ENCODE assay signal across 29 mouse cellular contexts in genomic region chr9:89953596-89954215, GRCm38 (mm10). TPM values are rescaled to one million over a fixed set of nuclear protein-coding genes. Genes with fewer than 3 reads are reported as not detected.
A peak's percentile ranks its signal among the peaks of the same experiment; 100 is the strongest.
DNase-seq lines count a peak whose midpoint lies in the region; ATAC-seq lines count a peak whose summit lies in the region.
"Had no signal": no experiment of that assay in that cellular context is flagged by ENCODE, and none has a peak within 500 bp of the region (broad histone marks: within the 10 kb centered on the region; RNA-seq: fewer than 3 reads in every experiment).

No protein-coding gene starts in this region.

- peak; percentile 71 for DNase-seq in heart, embryonic 10.5 days (ENCODE audit: low spot score)
- DNase-seq in heart, postnatal 10 days, result no peak
- DNase-seq in layer of hippocampus, adult 9-11 months, result peak; percentile 0
- DNase-seq in layer of hippocampus, adult 9-10 months (ENCODE audit: low spot score), result no peak
- peak; percentile 15 to 53 for DNase-seq in urinary bladder, postnatal 4 days (ENCODE audit: low spot score in 2 of 2)
- no peak for DNase-seq in urinary bladder, postnatal 14 days (ENCODE audit: low spot score)
- DNase-seq: adrenal gland, postnatal 25 days; cerebellum, adult 11-12 months; cerebellum, adult 9-11 months; embryo, embryonic 11 days; gastrocnemius, postnatal 25 days; heart, adult 2 months; heart, postnatal 14 days; kidney, adult 11 months; lung, embryonic 14.5 days; lung, postnatal 14 days; midbrain, embryonic 14.5 days; right cerebral cortex, adult 18-20 months; spleen, adult 18-20 months; thymus, postnatal 4 days had no signal

- no peak for ATAC-seq in erythroid progenitor cell, adult 5-6 weeks (replicated peaks; ENCODE audit: low FRiP score, poor library complexity, severe bottlenecking)
- ATAC-seq: CD4-positive, CD25-positive, alpha-beta regulatory T cell, adult 4 months; forebrain, embryonic 13.5 days had no signal

- H3K36me3 ChIP-seq in heart, embryonic 10.5 days, result no peaks in the 10 kb centered on the region
- H3K36me3 ChIP-seq: embryonic facial prominence, embryonic 13.5 days; heart, embryonic 13.5 days; hindbrain, embryonic 13.5 days; limb, embryonic 13.5 days had no signal

- no peaks in the 10 kb centered on the region for H3K9me3 ChIP-seq in heart, embryonic 10.5 days
- H3K9me3 ChIP-seq: embryonic facial prominence, embryonic 13.5 days; forebrain, embryonic 13.5 days; heart, embryonic 13.5 days; hindbrain, embryonic 13.5 days; limb, embryonic 13.5 days had no signal

- no peaks in the 10 kb centered on the region for H3K27me3 ChIP-seq in heart, embryonic 10.5 days (ENCODE audit: insufficient read depth, poor library complexity, severe bottlenecking)
- H3K27me3 ChIP-seq: embryonic facial prominence, embryonic 13.5 days; forebrain, embryonic 13.5 days; heart, embryonic 13.5 days; hindbrain, embryonic 13.5 days; limb, embryonic 13.5 days had no signal

- intact Hi-C loops in heart, postnatal 10 days (cut with DNase I), result no loop called here

- H3K4me1 ChIP-seq in heart, embryonic 10.5 days, result peaks cover 13% of the 10 kb centered on the region
- H3K4me1 ChIP-seq: embryonic facial prominence, embryonic 13.5 days; forebrain, embryonic 13.5 days; hindbrain, embryonic 13.5 days; limb, embryonic 13.5 days had no signal

- no peak overlapping the region for H3K27ac ChIP-seq in heart, embryonic 10.5 days
- H3K27ac ChIP-seq: embryonic facial prominence, embryonic 13.5 days; forebrain, embryonic 13.5 days; heart, adult 2 months; heart, embryonic 13.5 days; hindbrain, embryonic 13.5 days; limb, embryonic 13.5 days; liver, embryonic 14.5 days had no signal

- no peak overlapping the region for H3K4me3 ChIP-seq in heart, embryonic 10.5 days
- H3K4me3 ChIP-seq: embryonic facial prominence, embryonic 13.5 days; forebrain, embryonic 13.5 days; heart, adult 2 months; heart, embryonic 13.5 days; hindbrain, embryonic 13.5 days; limb, embryonic 13.5 days had no signal

- WGBS in heart, embryonic 10.5 days, result 88% methylated on average over 22 of the region's 22 CpGs

RNA-seq across cellular contexts. Expression of gene Rasgrf1, which starts 44.0 kb away (rescaled TPM):
- polyA plus RNA-seq in heart, embryonic 10.5 days (2016; fragmentation: Nextera tagmentation; extraction: Ambion mirVana), result 0.13 and 0.22 TPM in 2 replicates
- total RNA-seq in heart, postnatal 10 days (2021), result not detected
- total RNA-seq in erythroid progenitor cell, adult 5-6 weeks (2015; ENCODE audit: low replicate concordance), result not detected in 2 replicates
- not detected in 2 replicates for total RNA-seq in erythroid progenitor cell, adult 5-6 weeks (2017; ENCODE audit: low replicate concordance)
- total RNA-seq: gastrocnemius, postnatal 25 days; heart, adult 2 months; heart, postnatal 14 days; neutrophil, adult 5-6 weeks had no signal
- polyA plus RNA-seq: heart, adult 2 months had no signal

Comparison
In these comparisons a context has a peak if more than half of its experiments do, and no peak if none do; other contexts are left out.
1. DNase-seq: peak in heart, embryonic 10.5 days (single experiment), layer of hippocampus, adult 9-11 months (single experiment) and urinary bladder, postnatal 4 days (2 of 2); none in heart, postnatal 10 days (0 of 2), layer of hippocampus, adult 9-10 months (single experiment) and urinary bladder, postnatal 14 days (single experiment).